Mouse (Mus musculus) heart, embryonic 16.5 days (tissue): ENCODE measurements around the gene Ccdc92. TPM values are rescaled to one million over a fixed set of nuclear protein-coding genes. Genes with fewer than 3 reads are reported as not detected.

Source experiments
- ATAC-seq: fragments of 200-750 bp; cut with Nextera tagmentation; replicated peaks from 2 replicates; pipeline ENCODE4 v1.8.0; 2017; ENCODE audit warnings: moderate number of reproducible peaks; ENCODE audit not compliant: insufficient read depth, low FRiP score; ENCODE audit errors: extremely low read depth
- H3K27ac ChIP-seq: fragments of 300-500 bp; sonication (generic); 2 replicates; pipeline ENCODE4 v1.5.1; 2014; ENCODE audit warnings: mild to moderate bottlenecking, low read length, control low read depth, moderate library complexity
- H3K27me3 ChIP-seq: fragments of 300-500 bp; sonication (generic); 2 replicates; pipeline ENCODE4 v1.6.1; 2014; ENCODE audit warnings: low read length, mixed read lengths; ENCODE audit not compliant: control insufficient read depth, insufficient read depth
- H3K36me3 ChIP-seq: fragments of 300-500 bp; sonication (generic); 2 replicates; pipeline ENCODE4 v1.6.1; 2014; ENCODE audit not compliant: control insufficient read depth, insufficient read depth
- H3K4me1 ChIP-seq: fragments of 300-500 bp; sonication (generic); 2 replicates; pipeline ENCODE4 v1.6.1; 2014; ENCODE audit warnings: low read length, mixed read lengths; ENCODE audit not compliant: control insufficient read depth, insufficient read depth
- H3K4me2 ChIP-seq: fragments of 300-500 bp; sonication (generic); 2 replicates; pipeline ENCODE4 v1.6.1; 2014; ENCODE audit warnings: low read depth, mild to moderate bottlenecking, control low read depth, low read length
- H3K4me3 ChIP-seq: fragments of 300-500 bp; sonication (generic); 2 replicates; pipeline ENCODE4 v1.5.1; 2014; ENCODE audit warnings: mild to moderate bottlenecking, control low read depth, low read length
- H3K9ac ChIP-seq: fragments of 300-500 bp; sonication (generic); 2 replicates; pipeline ENCODE4 v1.6.1; 2014; ENCODE audit warnings: low read length, control low read depth
- H3K9me3 ChIP-seq: fragments of 300-500 bp; sonication (generic); replicated peaks from 2 replicates; pipeline ENCODE4 v1.6.1; 2016; ENCODE audit warnings: low read length; ENCODE audit not compliant: control insufficient read depth
- WGBS: fragments of 180-500 bp; shearing (Covaris S2); extraction: QIAGEN DNeasy Blood & Tissue Kit; methylation state at CpG from one replicate; pipeline ENCODE4 v1.1.7; 2014; 5-methylcytosine and 5-hydroxymethylcytosine counted together
- polyA plus RNA-seq: library from polyadenylated mRNA; unstranded; fragments of >200 nt; fragmentation: Nextera tagmentation; extraction: Ambion mirVana; gene quantifications from 2 replicates; pipeline ENCODE4 v1.2.1, GENCODE M21; 2015

Gene Ccdc92
- polyA plus RNA-seq, 1 experiment from 2014 or later: 3.2 TPM

GRCm38 (mm10) chr5:124868981-124869380 is 6.8 kb upstream of the Ccdc92 start:
- Histone ChIP-seq H3K4me1 (peaks cover 29% of the 10 kb centered on the region), H3K4me2 (no peak overlapping the region), H3K36me3 (0 out of 2 replicates have a peak, but pooled peaks cover 2% of the 10 kb centered on the region), H3K27ac (no peak overlapping the region), H3K9me3 (no peaks in the 10 kb centered on the region), H3K9ac (no peak overlapping the region), H3K4me3 (no peak overlapping the region), H3K27me3 (no peaks in the 10 kb centered on the region)
- peak; percentile 62 for ATAC-seq
- WGBS: 35% methylated on average over 4 of the region's 4 CpGs

- under 1% methylated on average over 73 of the region's 88 CpGs for WGBS
- Histone ChIP-seq H3K27ac (peak overlapping the region; percentile 87), H3K4me2 (peak overlapping the region; percentile 94), H3K4me3 (peak overlapping the region; percentile 98), H3K27me3 (peaks cover 26% of the 10 kb centered on the region), H3K36me3 (no peaks in the 10 kb centered on the region), H3K4me1 (peaks cover 15% of the 10 kb centered on the region), H3K9ac (peak overlapping the region; percentile 96), H3K9me3 (no peaks in the 10 kb centered on the region)
- peak; percentile 49 for ATAC-seq
These were observed 882 bp upstream of the Ccdc92 start for GRCm38 (mm10) chr5:124862871-124863741.

GRCm38 (mm10) chr5:124861463-124861862 is 761 bp downstream of the Ccdc92 start:
- Histone ChIP-seq H3K9ac (peak overlapping the region; percentile 67), H3K9me3 (no peaks in the 10 kb centered on the region), H3K36me3 (no peaks in the 10 kb centered on the region), H3K27me3 (peaks cover 32% of the 10 kb centered on the region), H3K4me3 (peak overlapping the region; percentile 98), H3K4me2 (peak overlapping the region; percentile 81), H3K4me1 (peaks cover 15% of the 10 kb centered on the region), H3K27ac (no peak overlapping the region)
- ATAC-seq: no peak
- WGBS: under 1% methylated on average over 33 of the region's 33 CpGs

- Histone ChIP-seq H3K36me3 (no peaks in the 10 kb centered on the region), H3K4me1 (peaks cover 15% of the 10 kb centered on the region), H3K27me3 (peaks cover 36% of the 10 kb centered on the region), H3K4me2 (no peak overlapping the region), H3K4me3 (no peak overlapping the region), H3K9me3 (no peaks in the 10 kb centered on the region), H3K27ac (no peak overlapping the region), H3K9ac (no peak overlapping the region)
- 12% methylated on average over 5 of the region's 5 CpGs for WGBS
- no peak for ATAC-seq
These were observed 2.2 kb downstream of the Ccdc92 start for GRCm38 (mm10) chr5:124860013-124860412.

GRCm38 (mm10) chr5:124854202-124854601 is 8.0 kb downstream of the Ccdc92 start:
- no peak for ATAC-seq
- 83% methylated on average over 4 of the region's 4 CpGs for WGBS
- Histone ChIP-seq H3K27me3 (peaks cover 21% of the 10 kb centered on the region), H3K4me1 (no peaks in the 10 kb centered on the region), H3K4me3 (no peak overlapping the region), H3K9me3 (no peaks in the 10 kb centered on the region), H3K9ac (no peak overlapping the region), H3K4me2 (no peak overlapping the region), H3K27ac (no peak overlapping the region), H3K36me3 (no peaks in the 10 kb centered on the region)

GRCm38 (mm10) chr5:124853079-124853478 is 9.1 kb downstream of the Ccdc92 start:
- Histone ChIP-seq H3K9ac (no peak overlapping the region), H3K27ac (no peak overlapping the region), H3K4me2 (no peak overlapping the region), H3K4me3 (no peak overlapping the region), H3K27me3 (peaks cover 14% of the 10 kb centered on the region), H3K9me3 (no peaks in the 10 kb centered on the region), H3K36me3 (no peaks in the 10 kb centered on the region), H3K4me1 (no peaks in the 10 kb centered on the region)
- no peak for ATAC-seq
- WGBS: 71% methylated on average over 2 of the region's 2 CpGs

GRCm38 (mm10) chr5:124852294-124852693 is 9.9 kb downstream of the Ccdc92 start:
- no peak for ATAC-seq
- no peak overlapping the region for H3K4me3 ChIP-seq
- no peaks in the 10 kb centered on the region for H3K36me3 ChIP-seq
- peaks cover 9% of the 10 kb centered on the region for H3K27me3 ChIP-seq
- no peak overlapping the region for H3K9ac ChIP-seq
- H3K27ac ChIP-seq: no peak overlapping the region
- H3K4me1 ChIP-seq: no peaks in the 10 kb centered on the region
- H3K4me2 ChIP-seq: no peak overlapping the region
- no peaks in the 10 kb centered on the region for H3K9me3 ChIP-seq
- 29% methylated on average over 2 of the region's 2 CpGs for WGBS

GRCm38 (mm10) chr5:124851572-124851971 is 10.7 kb downstream of the Ccdc92 start:
- no peak overlapping the region for H3K4me3 ChIP-seq
- no peak overlapping the region for H3K27ac ChIP-seq
- H3K36me3 ChIP-seq: no peaks in the 10 kb centered on the region
- H3K9ac ChIP-seq: no peak overlapping the region
- 45% methylated on average over 4 of the region's 4 CpGs for WGBS
- no peaks in the 10 kb centered on the region for H3K4me1 ChIP-seq
- no peak overlapping the region for H3K4me2 ChIP-seq
- peak; percentile 67 for ATAC-seq
- H3K9me3 ChIP-seq: no peaks in the 10 kb centered on the region
- peaks cover 12% of the 10 kb centered on the region; the same call in 1 of the 2 replicates for H3K27me3 ChIP-seq

- no peak for ATAC-seq
- H3K9me3 ChIP-seq: no peaks in the 10 kb centered on the region
- peaks cover 10% of the 10 kb centered on the region for H3K27me3 ChIP-seq
These were observed 13.2 kb downstream of the Ccdc92 start for GRCm38 (mm10) chr5:124848994-124849393.

More at GRCm38 (mm10) chr5:124848994-124849393, 13.2 kb downstream of the Ccdc92 start:
- Histone ChIP-seq H3K9ac (no peak overlapping the region), H3K4me2 (no peak overlapping the region), H3K4me1 (peaks cover 7% of the 10 kb centered on the region; the same call in 1 of the 2 replicates), H3K27ac (no peak overlapping the region), H3K36me3 (no peaks in the 10 kb centered on the region), H3K4me3 (no peak overlapping the region)
- WGBS: 85% methylated on average over 3 of the region's 3 CpGs
